Mouse (Mus musculus): ENCODE measurements around the gene Rab42. TPM values are rescaled to one million over a fixed set of nuclear protein-coding genes. Genes with fewer than 3 reads are reported as not detected.
"Not testable (repeated sequence)": the region's sequence is repeated elsewhere in the genome, so short reads cannot be mapped to it uniquely, and the experiment has no call there.

Rab42 gene
- total RNA-seq, 1 experiment from 2014 or later, result not detected

GRCm38 (mm10) chr4:132326481-132326880 lies 23.3 kb upstream of the Rab42 start:
- no peak for ATAC-seq (replicated peaks; ENCODE audit: insufficient number of reproducible peaks, low FRiP score, low TSS enrichment, poor library complexity, severe bottlenecking)

- ATAC-seq (replicated peaks; ENCODE audit: insufficient number of reproducible peaks, low FRiP score, low TSS enrichment, poor library complexity, severe bottlenecking), result no peak
Measured at GRCm38 (mm10) chr4:132315711-132316110, 12.5 kb upstream of the Rab42 start.

- no peak for ATAC-seq (replicated peaks; ENCODE audit: insufficient number of reproducible peaks, low FRiP score, low TSS enrichment, poor library complexity, severe bottlenecking)
Measured at GRCm38 (mm10) chr4:132312627-132313026, 9.4 kb upstream of the Rab42 start.

GRCm38 (mm10) chr4:132311801-132312200 lies 8.6 kb upstream of the Rab42 start:
- ATAC-seq (replicated peaks; ENCODE audit: insufficient number of reproducible peaks, low FRiP score, low TSS enrichment, poor library complexity, severe bottlenecking), result no peak

GRCm38 (mm10) chr4:132311209-132311608 lies 8.0 kb upstream of the Rab42 start:
- no peak for ATAC-seq (replicated peaks; ENCODE audit: insufficient number of reproducible peaks, low FRiP score, low TSS enrichment, poor library complexity, severe bottlenecking)

- ATAC-seq (replicated peaks; ENCODE audit: insufficient number of reproducible peaks, low FRiP score, low TSS enrichment, poor library complexity, severe bottlenecking), result peak; percentile 63
Measured at GRCm38 (mm10) chr4:132309849-132310472, 6.8 kb upstream of the Rab42 start.

- ATAC-seq (replicated peaks; ENCODE audit: insufficient number of reproducible peaks, low FRiP score, low TSS enrichment, poor library complexity, severe bottlenecking), result no peak
Measured at GRCm38 (mm10) chr4:132309140-132309848, 6.1 kb upstream of the Rab42 start.

GRCm38 (mm10) chr4:132308437-132309139 lies 5.4 kb upstream of the Rab42 start:
- ATAC-seq (replicated peaks; ENCODE audit: insufficient number of reproducible peaks, low FRiP score, low TSS enrichment, poor library complexity, severe bottlenecking), result peak; percentile 96

GRCm38 (mm10) chr4:132306004-132306403 lies 2.8 kb upstream of the Rab42 start:
- ATAC-seq (replicated peaks; ENCODE audit: insufficient number of reproducible peaks, low FRiP score, low TSS enrichment, poor library complexity, severe bottlenecking), result no peak

GRCm38 (mm10) chr4:132305276-132305675 lies 2.1 kb upstream of the Rab42 start:
- ATAC-seq (replicated peaks; ENCODE audit: insufficient number of reproducible peaks, low FRiP score, low TSS enrichment, poor library complexity, severe bottlenecking), result no peak

GRCm38 (mm10) chr4:132303484-132303883 lies 299 bp upstream of the Rab42 start:
- ATAC-seq (replicated peaks; ENCODE audit: insufficient number of reproducible peaks, low FRiP score, low TSS enrichment, poor library complexity, severe bottlenecking), result not testable (repeated sequence)

GRCm38 (mm10) chr4:132301965-132302938 lies 933 bp downstream of the Rab42 start:
- ATAC-seq (replicated peaks; ENCODE audit: insufficient number of reproducible peaks, low FRiP score, low TSS enrichment, poor library complexity, severe bottlenecking), result no peak

GRCm38 (mm10) chr4:132301486-132301885 lies 1.7 kb downstream of the Rab42 start:
- no peak for ATAC-seq (replicated peaks; ENCODE audit: insufficient number of reproducible peaks, low FRiP score, low TSS enrichment, poor library complexity, severe bottlenecking)

- ATAC-seq (replicated peaks; ENCODE audit: insufficient number of reproducible peaks, low FRiP score, low TSS enrichment, poor library complexity, severe bottlenecking), result no peak
Measured at GRCm38 (mm10) chr4:132299849-132300248, 3.3 kb downstream of the Rab42 start.

- no peak for ATAC-seq (replicated peaks; ENCODE audit: insufficient number of reproducible peaks, low FRiP score, low TSS enrichment, poor library complexity, severe bottlenecking)
Measured at GRCm38 (mm10) chr4:132295696-132296390, 7.3 kb downstream of the Rab42 start.

GRCm38 (mm10) chr4:132293682-132294240 lies 9.4 kb downstream of the Rab42 start:
- no peak for ATAC-seq (replicated peaks; ENCODE audit: insufficient number of reproducible peaks, low FRiP score, low TSS enrichment, poor library complexity, severe bottlenecking)

GRCm38 (mm10) chr4:132292988-132293387 lies 10.2 kb downstream of the Rab42 start:
- no peak for ATAC-seq (replicated peaks; ENCODE audit: insufficient number of reproducible peaks, low FRiP score, low TSS enrichment, poor library complexity, severe bottlenecking)
